Mouse (Mus musculus): Measurements from ENCODE around the gene Gm20388. TPM values are rescaled to one million over a fixed set of nuclear protein-coding genes. Genes with fewer than 3 reads are reported as not detected.

The Gm20388 gene
- polyA plus RNA-seq, 1 experiment from 2014 or later = 5.3 TPM

DNA sequence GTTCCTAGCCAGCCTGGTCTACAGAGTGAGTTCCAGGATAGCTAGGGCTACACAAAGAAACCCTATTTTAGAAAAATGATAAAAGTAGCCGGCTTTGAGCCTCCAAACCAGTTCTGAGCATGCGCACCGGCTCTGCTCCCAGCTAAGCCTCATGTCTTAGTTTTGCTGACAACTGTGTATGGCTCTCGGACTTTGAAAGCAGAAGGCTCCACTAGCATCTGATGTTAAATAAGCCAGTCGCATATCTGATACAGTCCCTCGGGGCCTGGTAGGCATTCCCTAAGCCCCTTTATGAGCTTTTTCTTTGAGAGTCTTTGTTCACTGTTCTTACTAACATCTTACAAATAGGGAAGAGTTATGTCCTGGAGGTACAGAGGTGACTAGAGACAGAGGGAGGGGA, 1937.3 kb downstream of the Gm20388 start:
- Histone ChIP-seq H3K4me2 (no peak overlapping the region), H3K27ac (ENCODE audit: low read depth, low read length) (no peak overlapping the region), H3K27me3 (replicated peaks; ENCODE audit: control insufficient read depth, insufficient read depth, low read length) (no peaks in the 10 kb centered on the region), H3K4me3 (ENCODE audit: low read depth, low read length) (no peak overlapping the region), H3K9me3 (ENCODE audit: control insufficient read depth, low read length) (no peaks in the 10 kb centered on the region), H3K36me3 (ENCODE audit: control insufficient read depth, insufficient read depth, low read length) (no peaks in the 10 kb centered on the region), H3K4me1 (replicated peaks; ENCODE audit: control insufficient read depth, insufficient read depth, low read length) (peaks cover 21% of the 10 kb centered on the region), H3K9ac (ENCODE audit: low read depth, low read length) (no peak overlapping the region)
- ATAC-seq (replicated peaks; ENCODE audit: low FRiP score) (no peak), DNase-seq (ENCODE audit: low spot score) (no peak)
- WGBS = 68% methylated on average over 6 of the region's 6 CpGs

DNA sequence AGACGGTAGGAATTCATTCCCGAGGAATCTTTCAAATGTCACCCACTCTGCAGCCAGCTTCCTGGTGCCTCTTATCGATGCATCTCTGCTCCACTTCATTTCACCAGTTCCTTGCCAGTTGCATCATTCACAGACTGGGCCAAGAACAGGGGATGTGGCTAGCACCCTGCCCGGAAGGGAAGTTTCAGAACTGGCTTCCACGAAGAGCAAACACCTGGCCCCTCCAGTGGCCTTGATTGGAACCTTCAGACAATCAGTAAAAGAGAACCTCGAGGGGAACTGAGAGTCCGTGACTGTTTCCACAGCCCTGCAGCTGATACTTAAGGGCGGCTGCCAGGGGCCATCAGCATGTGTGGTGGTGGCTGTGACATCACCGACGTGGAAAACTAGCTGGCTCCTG, 1937.9 kb downstream of the Gm20388 start:
- no peak for DNase-seq (ENCODE audit: low spot score)
- no peak for ATAC-seq (replicated peaks; ENCODE audit: low FRiP score)
- Histone ChIP-seq H3K4me3 (ENCODE audit: low read depth, low read length) (no peak overlapping the region), H3K9me3 (ENCODE audit: control insufficient read depth, low read length) (no peaks in the 10 kb centered on the region), H3K9ac (ENCODE audit: low read depth, low read length) (0 out of 2 replicates have a peak overlapping the region, but pooled peaks have one; percentile 14), H3K27ac (ENCODE audit: low read depth, low read length) (no peak overlapping the region), H3K27me3 (replicated peaks; ENCODE audit: control insufficient read depth, insufficient read depth, low read length) (no peaks in the 10 kb centered on the region), H3K36me3 (ENCODE audit: control insufficient read depth, insufficient read depth, low read length) (no peaks in the 10 kb centered on the region), H3K4me2 (no peak overlapping the region), H3K4me1 (replicated peaks; ENCODE audit: control insufficient read depth, insufficient read depth, low read length) (peaks cover 21% of the 10 kb centered on the region)
- 50% methylated on average over 10 of the region's 10 CpGs for WGBS

- ATAC-seq (replicated peaks; ENCODE audit: low FRiP score) = no peak
Measured at GRCm38 (mm10) chr8:121849303-121849702, 1938.7 kb downstream of the Gm20388 start.

GRCm38 (mm10) chr8:121850018-121850417, 1939.4 kb downstream of the Gm20388 start:
- Histone ChIP-seq H3K27ac (ENCODE audit: low read depth, low read length) (peak overlapping the region; percentile 33; the same call in 1 of the 2 replicates), H3K27me3 (replicated peaks; ENCODE audit: control insufficient read depth, insufficient read depth, low read length) (no peaks in the 10 kb centered on the region), H3K9ac (ENCODE audit: low read depth, low read length) (peak overlapping the region; percentile 74), H3K9me3 (ENCODE audit: control insufficient read depth, low read length) (no peaks in the 10 kb centered on the region), H3K4me1 (replicated peaks; ENCODE audit: control insufficient read depth, insufficient read depth, low read length) (peaks cover 21% of the 10 kb centered on the region), H3K4me2 (peak overlapping the region; percentile 64), H3K4me3 (ENCODE audit: low read depth, low read length) (no peak overlapping the region), H3K36me3 (ENCODE audit: control insufficient read depth, insufficient read depth, low read length) (no peaks in the 10 kb centered on the region)
- ATAC-seq (replicated peaks; ENCODE audit: low FRiP score) (no peak), DNase-seq (ENCODE audit: low spot score) (peak; percentile 77)
- 17% methylated on average over 6 of the region's 6 CpGs for WGBS

More at GRCm38 (mm10) chr8:121849303-121849702, 1938.7 kb downstream of the Gm20388 start:
- Histone ChIP-seq H3K4me1 (replicated peaks; ENCODE audit: control insufficient read depth, insufficient read depth, low read length) (peaks cover 21% of the 10 kb centered on the region), H3K27ac (ENCODE audit: low read depth, low read length) (no peak overlapping the region), H3K9ac (ENCODE audit: low read depth, low read length) (no peak overlapping the region), H3K36me3 (ENCODE audit: control insufficient read depth, insufficient read depth, low read length) (no peaks in the 10 kb centered on the region), H3K4me2 (no peak overlapping the region), H3K27me3 (replicated peaks; ENCODE audit: control insufficient read depth, insufficient read depth, low read length) (no peaks in the 10 kb centered on the region), H3K9me3 (ENCODE audit: control insufficient read depth, low read length) (no peaks in the 10 kb centered on the region), H3K4me3 (ENCODE audit: low read depth, low read length) (no peak overlapping the region)
- WGBS = 72% methylated on average over 9 of the region's 9 CpGs
- no peak for DNase-seq (ENCODE audit: low spot score)

- Histone ChIP-seq H3K9ac (ENCODE audit: low read depth, low read length) (peak overlapping the region; percentile 74), H3K36me3 (ENCODE audit: control insufficient read depth, insufficient read depth, low read length) (no peaks in the 10 kb centered on the region), H3K27ac (ENCODE audit: low read depth, low read length) (peak overlapping the region; percentile 33), H3K4me1 (replicated peaks; ENCODE audit: control insufficient read depth, insufficient read depth, low read length) (peaks cover 21% of the 10 kb centered on the region), H3K4me3 (ENCODE audit: low read depth, low read length) (peak overlapping the region; percentile 28), H3K4me2 (peak overlapping the region; percentile 64), H3K9me3 (ENCODE audit: control insufficient read depth, low read length) (no peaks in the 10 kb centered on the region), H3K27me3 (replicated peaks; ENCODE audit: control insufficient read depth, insufficient read depth, low read length) (no peaks in the 10 kb centered on the region)
- DNase-seq (ENCODE audit: low spot score) (no peak), ATAC-seq (replicated peaks; ENCODE audit: low FRiP score) (peak; percentile 3; the same call in 1 of the 2 replicates)
- WGBS = 41% methylated on average over 12 of the region's 12 CpGs
Measured at GRCm38 (mm10) chr8:121850436-121850820, 1939.8 kb downstream of the Gm20388 start.

GRCm38 (mm10) chr8:121850821-121851470, 1940.3 kb downstream of the Gm20388 start:
- Histone ChIP-seq H3K27ac (ENCODE audit: low read depth, low read length) (peak overlapping the region; percentile 68), H3K4me2 (peak overlapping the region; percentile 64), H3K4me1 (replicated peaks; ENCODE audit: control insufficient read depth, insufficient read depth, low read length) (peaks cover 21% of the 10 kb centered on the region), H3K9me3 (ENCODE audit: control insufficient read depth, low read length) (no peaks in the 10 kb centered on the region), H3K27me3 (replicated peaks; ENCODE audit: control insufficient read depth, insufficient read depth, low read length) (no peaks in the 10 kb centered on the region), H3K9ac (ENCODE audit: low read depth, low read length) (peak overlapping the region; percentile 74), H3K4me3 (ENCODE audit: low read depth, low read length) (peak overlapping the region; percentile 28), H3K36me3 (ENCODE audit: control insufficient read depth, insufficient read depth, low read length) (no peaks in the 10 kb centered on the region)
- peak; percentile 86 for ATAC-seq (replicated peaks; ENCODE audit: low FRiP score)
- peak; percentile 97 for DNase-seq (ENCODE audit: low spot score)
- WGBS = 4% methylated on average over 24 of the region's 24 CpGs

DNA sequence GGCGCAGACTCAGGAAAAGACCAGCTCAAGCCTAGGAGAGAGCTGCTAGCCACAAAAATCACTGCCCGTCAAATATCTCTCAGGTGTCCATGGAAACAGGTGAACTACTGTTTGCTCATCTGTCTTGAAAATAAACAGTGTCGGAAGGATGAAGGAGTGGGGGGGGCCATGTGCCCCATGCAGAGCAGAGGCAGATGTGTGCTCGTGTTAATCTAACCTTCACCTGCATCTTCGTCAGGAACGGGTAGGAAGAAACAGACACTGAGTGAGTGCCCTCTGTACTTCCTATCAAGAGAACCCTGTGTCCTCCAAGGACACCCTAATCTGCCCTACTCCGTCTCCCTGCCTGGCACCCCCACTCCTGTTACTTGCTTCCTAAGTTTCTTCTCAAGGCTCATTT, 1941.1 kb downstream of the Gm20388 start:
- no peaks in the 10 kb centered on the region for H3K9me3 ChIP-seq (ENCODE audit: control insufficient read depth, low read length)
- H3K9ac ChIP-seq (ENCODE audit: low read depth, low read length) = peak overlapping the region; percentile 53
- no peaks in the 10 kb centered on the region for H3K36me3 ChIP-seq (ENCODE audit: control insufficient read depth, insufficient read depth, low read length)
- peak overlapping the region; percentile 64 for H3K4me2 ChIP-seq
- peak overlapping the region; percentile 68; the same call in 1 of the 2 replicates for H3K27ac ChIP-seq (ENCODE audit: low read depth, low read length)
- peaks cover 21% of the 10 kb centered on the region for H3K4me1 ChIP-seq (replicated peaks; ENCODE audit: control insufficient read depth, insufficient read depth, low read length)
- no peak for DNase-seq (ENCODE audit: low spot score)
- H3K4me3 ChIP-seq (ENCODE audit: low read depth, low read length) = peak overlapping the region; percentile 28; the same call in 1 of the 2 replicates
- H3K27me3 ChIP-seq (replicated peaks; ENCODE audit: control insufficient read depth, insufficient read depth, low read length) = no peaks in the 10 kb centered on the region
- 49% methylated on average over 7 of the region's 7 CpGs for WGBS
- no peak for ATAC-seq (replicated peaks; ENCODE audit: low FRiP score)

- H3K4me1 ChIP-seq (replicated peaks; ENCODE audit: control insufficient read depth, insufficient read depth, low read length) = peaks cover 21% of the 10 kb centered on the region
- H3K4me3 ChIP-seq (ENCODE audit: low read depth, low read length) = no peak overlapping the region
- DNase-seq (ENCODE audit: low spot score) (no peak), ATAC-seq (replicated peaks; ENCODE audit: low FRiP score) (no peak)
- 22% methylated on average over 7 of the region's 7 CpGs for WGBS
- H3K36me3 ChIP-seq (ENCODE audit: control insufficient read depth, insufficient read depth, low read length) = no peaks in the 10 kb centered on the region
- no peaks in the 10 kb centered on the region for H3K9me3 ChIP-seq (ENCODE audit: control insufficient read depth, low read length)
- no peak overlapping the region; the same call in 1 of the 2 replicates for H3K27ac ChIP-seq (ENCODE audit: low read depth, low read length)
- H3K4me2 ChIP-seq = no peak overlapping the region
- no peak overlapping the region for H3K9ac ChIP-seq (ENCODE audit: low read depth, low read length)
- no peaks in the 10 kb centered on the region for H3K27me3 ChIP-seq (replicated peaks; ENCODE audit: control insufficient read depth, insufficient read depth, low read length)
Measured at GRCm38 (mm10) chr8:121852464-121852863, 1941.8 kb downstream of the Gm20388 start.

DNA sequence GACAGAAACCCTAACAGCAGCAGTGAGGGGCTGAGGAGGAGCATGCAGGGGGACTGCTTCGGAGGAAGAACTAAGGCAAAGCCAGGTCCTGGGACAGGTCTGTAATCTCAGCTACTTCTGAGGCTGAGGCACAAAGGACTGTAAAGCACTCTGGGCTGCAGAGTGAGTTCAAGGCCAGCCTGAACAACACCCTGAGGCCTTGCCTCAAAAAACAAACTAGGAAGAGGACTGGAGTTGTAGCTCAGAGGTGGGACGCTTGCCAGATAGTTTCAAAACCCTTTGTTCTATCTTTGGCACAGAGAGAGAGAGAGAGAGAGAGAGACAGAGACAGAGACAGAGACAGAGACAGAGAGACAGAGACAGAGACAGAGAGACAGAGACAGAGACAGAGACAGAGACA, 1942.9 kb downstream of the Gm20388 start:
- H3K27ac ChIP-seq (ENCODE audit: low read depth, low read length) = no peak overlapping the region
- 87% methylated on average over 2 of the region's 2 CpGs for WGBS
- no peaks in the 10 kb centered on the region for H3K9me3 ChIP-seq (ENCODE audit: control insufficient read depth, low read length)
- H3K9ac ChIP-seq (ENCODE audit: low read depth, low read length) = no peak overlapping the region
- no peak overlapping the region for H3K4me3 ChIP-seq (ENCODE audit: low read depth, low read length)
- no peaks in the 10 kb centered on the region for H3K27me3 ChIP-seq (replicated peaks; ENCODE audit: control insufficient read depth, insufficient read depth, low read length)
- DNase-seq (ENCODE audit: low spot score) = no peak
- ATAC-seq (replicated peaks; ENCODE audit: low FRiP score) = no peak
- H3K4me2 ChIP-seq = no peak overlapping the region
- H3K36me3 ChIP-seq (ENCODE audit: control insufficient read depth, insufficient read depth, low read length) = no peaks in the 10 kb centered on the region
- H3K4me1 ChIP-seq (replicated peaks; ENCODE audit: control insufficient read depth, insufficient read depth, low read length) = peaks cover 21% of the 10 kb centered on the region
